Mouse (Mus musculus): ENCODE data around the gene Ap1ar.

Gene Ap1ar

GRCm38 (mm10) chr3:127837154-127837865 lies at the start of gene Ap1ar:
Ap1ar (minus strand) TSS chr3:127837523.
- peak; percentile 86 for DNase-seq (ENCODE audit: low read depth)

DNA sequence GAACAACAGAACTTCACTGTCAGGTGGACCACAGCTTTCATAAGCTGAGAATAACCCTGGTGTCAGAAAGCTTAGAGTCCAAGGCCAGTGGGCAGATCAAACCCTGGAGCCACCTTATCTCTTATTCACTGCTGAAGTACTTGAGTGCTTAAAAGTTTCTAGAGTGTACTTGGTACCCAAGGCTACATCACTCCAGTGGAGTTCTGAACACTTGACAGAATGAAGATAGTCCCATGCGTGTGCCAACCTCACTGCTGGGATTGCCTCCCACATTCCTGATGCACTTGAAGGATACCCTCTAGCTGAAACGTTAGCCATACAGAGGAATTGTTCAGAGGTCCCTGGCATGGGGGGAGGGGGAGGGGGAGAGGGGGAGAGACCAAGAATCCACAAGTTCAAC lies 44.4 kb upstream of the Ap1ar start:
- DNase-seq (ENCODE audit: low read depth), result no peak

GRCm38 (mm10) chr3:127879968-127880367 lies 42.6 kb upstream of the Ap1ar start:
- no peak for DNase-seq (ENCODE audit: low read depth)

DNA sequence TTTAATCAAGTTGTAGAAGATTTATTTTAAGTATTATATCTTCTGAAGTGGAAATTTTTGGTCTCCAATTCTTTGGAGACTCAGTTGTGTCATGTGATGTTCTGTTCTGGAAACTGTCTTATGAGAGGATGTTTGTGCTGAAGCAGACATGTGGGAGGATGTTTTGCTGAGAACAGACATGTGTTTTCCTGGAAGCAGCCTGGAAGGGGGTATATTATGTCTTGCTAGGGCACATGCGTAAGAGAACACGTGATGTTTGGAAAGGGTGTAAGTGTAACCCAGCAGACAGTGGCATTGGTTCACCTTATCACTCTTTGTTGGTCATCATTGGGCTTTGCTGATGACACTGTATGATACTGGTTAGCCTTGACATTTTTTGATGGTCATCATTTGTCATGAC lies 38.2 kb upstream of the Ap1ar start:
- DNase-seq (ENCODE audit: low read depth), result no peak

DNA sequence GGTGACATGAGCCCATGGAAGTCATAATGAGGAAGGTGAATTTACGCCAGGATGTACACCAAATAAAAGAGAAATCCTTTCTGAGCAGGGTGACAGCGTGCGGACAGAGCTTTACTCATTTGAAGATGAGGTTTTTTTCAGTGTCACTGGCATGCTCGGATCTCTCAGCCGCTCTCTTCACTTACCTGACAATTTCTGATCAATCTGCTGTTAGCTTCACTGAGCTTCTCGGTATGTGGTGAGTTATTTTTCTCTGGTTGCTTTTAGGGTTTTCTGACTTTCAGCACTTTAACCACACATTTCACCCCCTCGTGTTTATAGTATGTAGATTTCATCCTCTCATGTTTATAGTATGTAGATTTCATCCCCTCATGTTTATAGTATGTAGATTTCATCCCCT lies 37.7 kb upstream of the Ap1ar start:
- DNase-seq (ENCODE audit: low read depth), result no peak

DNA sequence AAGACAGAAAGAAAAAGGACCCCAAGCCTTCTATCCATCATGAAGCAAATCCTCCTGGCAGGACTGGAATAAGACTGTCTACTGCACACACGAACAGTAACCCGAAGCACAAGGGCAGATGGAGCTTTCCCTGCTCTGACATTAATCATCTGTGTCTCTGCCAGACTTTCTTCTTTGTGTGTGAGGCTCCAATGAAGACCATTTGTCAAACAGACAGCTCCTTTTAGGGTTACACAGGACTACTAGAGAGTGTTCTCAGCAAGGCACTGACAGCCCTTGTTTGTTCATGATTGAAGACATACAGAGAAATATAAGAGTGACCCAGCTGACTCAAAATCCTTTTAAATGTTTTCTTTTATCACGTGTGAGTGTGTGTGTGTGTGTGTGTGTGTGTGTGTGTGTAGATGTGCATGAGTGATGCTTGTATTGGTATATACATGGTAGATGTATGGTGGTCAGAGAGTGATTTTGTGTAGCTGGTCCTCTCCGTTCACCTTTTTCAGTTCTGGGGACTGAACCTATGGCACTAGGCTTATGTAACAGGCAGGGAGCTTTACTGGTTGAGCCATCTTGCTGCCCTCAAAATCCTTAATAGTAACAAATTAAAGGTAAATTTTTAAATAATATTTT lies 37.0 kb upstream of the Ap1ar start:
- no peak for DNase-seq (ENCODE audit: low read depth)

DNA sequence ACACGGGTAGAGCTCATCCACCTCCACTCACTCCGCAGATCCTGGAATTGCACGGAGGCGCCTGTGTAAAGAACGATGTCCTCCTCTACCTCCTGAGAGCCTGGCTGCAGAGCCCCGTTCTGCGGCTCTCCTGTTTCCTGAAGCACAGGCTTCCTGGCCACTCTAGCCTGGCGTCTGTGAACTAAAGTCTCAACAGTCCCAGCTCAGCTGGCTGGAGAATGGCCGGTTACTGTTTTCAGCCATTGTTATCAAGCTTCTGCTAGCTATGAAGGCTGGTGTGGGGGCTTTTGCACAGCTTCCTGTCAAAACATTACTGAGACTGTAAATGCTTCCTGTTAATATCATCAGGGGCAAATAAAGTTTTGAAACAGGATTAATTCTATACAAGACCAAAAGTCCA lies 34.3 kb upstream of the Ap1ar start:
- no peak for DNase-seq (ENCODE audit: low read depth)

DNA sequence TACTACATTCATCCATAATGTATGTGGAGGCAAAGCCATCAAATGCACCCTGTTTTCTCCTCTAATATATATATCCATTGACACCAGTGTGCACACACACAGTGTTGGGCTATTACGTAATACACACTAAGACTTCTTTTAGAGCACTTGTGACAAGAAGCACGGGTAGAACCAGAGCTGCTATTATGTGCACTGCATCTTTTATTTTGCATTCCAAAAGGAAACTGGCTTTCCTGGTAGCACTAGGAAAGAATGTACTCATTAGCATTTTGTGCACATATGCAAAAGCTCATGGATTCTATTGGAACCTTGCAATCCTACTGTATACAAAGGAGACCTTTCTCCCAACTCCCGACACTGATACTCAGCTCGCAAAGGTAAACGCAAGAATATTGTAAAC lies 31.6 kb upstream of the Ap1ar start:
- DNase-seq (ENCODE audit: low read depth), result no peak

DNA sequence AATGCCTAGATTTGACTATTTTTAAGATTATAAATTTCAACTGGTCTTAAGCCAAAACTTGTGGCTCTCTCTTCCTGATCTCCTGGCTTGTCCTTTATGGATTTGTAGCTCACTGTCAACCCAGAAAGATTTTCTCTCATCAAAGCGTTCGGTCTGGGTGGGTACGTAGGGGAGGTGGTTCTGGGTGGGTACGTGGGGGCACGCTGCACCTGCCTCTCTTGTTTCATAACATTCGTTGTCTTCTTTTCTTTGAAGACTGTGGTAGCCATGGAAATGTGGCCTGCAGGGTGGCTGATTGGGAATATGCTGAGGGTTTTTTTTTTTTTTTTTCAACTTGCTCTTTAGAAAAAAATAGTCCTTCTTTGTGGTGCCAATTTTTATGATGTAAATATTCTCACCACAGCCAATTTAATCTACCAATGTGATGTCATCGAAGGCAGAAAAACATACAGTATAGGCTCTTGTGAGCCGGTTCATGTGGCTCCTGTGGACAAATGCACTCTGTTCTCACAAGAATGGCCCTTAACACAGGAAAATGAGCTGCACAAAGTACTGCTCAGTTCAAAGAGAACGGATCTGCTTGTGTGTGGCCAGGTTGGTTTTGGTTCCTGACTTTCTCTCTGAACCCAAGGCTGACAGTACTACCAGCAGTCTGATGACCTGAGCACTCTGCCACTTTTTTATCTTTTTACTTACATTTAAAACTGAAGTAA lies 30.9 kb upstream of the Ap1ar start:
- no peak for DNase-seq (ENCODE audit: low read depth)

GRCm38 (mm10) chr3:127864242-127864641 lies 26.9 kb upstream of the Ap1ar start:
- no peak for DNase-seq (ENCODE audit: low read depth)

DNA sequence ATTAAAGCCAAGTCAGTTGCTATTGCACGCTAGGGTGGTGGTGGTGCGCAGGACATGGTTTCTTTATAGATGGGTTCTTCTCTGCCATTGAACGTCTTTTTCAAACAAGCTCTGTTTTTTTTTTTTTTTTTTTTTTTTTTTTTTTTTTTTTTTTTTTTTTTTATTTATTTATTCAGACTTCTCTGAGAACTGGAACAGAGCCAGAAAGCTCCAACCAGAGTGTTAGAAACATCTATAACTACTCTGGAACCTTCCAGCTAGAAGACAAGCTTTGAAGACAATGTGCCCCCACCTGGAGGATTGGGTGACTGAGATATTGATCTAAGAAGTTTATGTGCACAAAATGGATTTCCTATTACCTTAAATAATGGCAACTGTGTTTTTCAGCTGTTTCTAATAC lies 26.2 kb upstream of the Ap1ar start:
- no peak for DNase-seq (ENCODE audit: low read depth)

DNA sequence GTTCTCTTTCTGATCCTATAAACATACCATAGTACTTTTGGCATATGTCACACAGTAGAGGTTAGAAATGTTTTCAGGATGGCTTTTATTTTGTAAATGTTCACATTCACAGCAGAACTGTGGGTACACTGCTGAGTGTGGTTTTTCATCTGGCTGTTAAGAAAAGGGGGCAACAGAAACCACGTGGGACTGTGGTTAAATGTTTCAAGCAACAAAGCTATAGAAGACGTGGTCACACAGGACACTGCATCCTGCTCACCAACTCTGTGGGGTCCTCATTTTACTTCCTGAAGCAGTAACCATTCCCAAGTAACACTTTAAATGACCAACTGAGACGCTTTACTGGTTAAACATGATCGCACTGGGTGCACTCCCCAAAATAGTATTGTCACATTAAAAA lies 25.2 kb upstream of the Ap1ar start:
- DNase-seq (ENCODE audit: low read depth), result no peak

DNA sequence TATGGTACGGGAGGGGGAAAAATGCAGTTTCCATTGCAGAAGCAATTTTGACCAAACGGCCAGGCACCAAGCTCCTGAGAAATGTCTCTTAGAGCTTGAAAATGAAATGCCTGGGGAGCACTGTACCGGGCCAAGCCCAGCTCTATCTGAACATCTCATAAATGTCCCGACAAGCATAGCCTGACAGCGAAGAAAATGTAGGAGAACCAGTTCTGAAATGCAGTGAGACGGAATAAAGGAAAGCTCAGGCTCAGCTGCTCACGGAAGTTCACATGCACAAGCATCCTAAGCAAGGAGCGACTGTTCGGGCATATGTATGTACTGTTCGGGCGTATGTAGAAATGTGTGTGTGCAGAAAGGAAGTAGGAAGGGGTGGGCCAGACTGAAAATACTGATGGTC lies 24.0 kb upstream of the Ap1ar start:
- DNase-seq (ENCODE audit: low read depth), result no peak

DNA sequence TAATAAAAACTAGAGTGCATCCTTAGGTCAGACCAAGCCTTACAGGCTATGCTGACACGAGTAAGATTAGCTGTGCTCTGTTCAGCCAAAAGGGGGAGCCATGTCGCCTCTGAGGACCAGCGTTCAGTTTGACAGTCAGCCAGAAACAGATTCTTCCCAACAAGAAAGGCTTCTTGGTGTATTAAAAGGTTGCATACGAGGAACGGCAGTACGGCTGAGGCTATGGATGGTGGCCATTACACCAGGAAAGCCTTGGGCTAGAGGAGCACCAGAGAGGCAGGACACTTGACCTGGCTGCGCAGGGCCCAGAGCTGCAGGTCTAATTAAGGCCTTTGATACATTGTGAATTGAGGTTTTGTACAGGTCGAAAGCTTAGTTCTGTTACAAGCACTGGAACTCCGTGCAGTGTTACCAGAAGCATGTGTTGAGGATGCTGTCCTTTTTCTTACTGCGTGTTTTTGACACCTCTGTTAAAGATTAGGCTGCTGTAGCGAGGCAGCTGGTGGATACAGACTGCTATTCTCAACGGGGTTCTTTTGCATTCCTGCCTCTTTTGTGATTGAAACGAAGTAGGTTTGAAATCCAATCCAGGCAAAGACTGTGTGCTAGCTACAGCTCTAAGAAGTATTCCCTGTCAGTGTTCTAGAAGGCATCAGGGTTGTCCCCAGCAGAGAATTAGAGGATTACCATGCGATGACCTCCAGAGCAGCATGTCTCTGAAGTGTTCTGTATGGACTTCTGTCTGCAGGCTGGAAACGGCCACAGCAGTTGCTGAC lies 16.3 kb upstream of the Ap1ar start:
- DNase-seq (ENCODE audit: low read depth), result peak; percentile 37

DNA sequence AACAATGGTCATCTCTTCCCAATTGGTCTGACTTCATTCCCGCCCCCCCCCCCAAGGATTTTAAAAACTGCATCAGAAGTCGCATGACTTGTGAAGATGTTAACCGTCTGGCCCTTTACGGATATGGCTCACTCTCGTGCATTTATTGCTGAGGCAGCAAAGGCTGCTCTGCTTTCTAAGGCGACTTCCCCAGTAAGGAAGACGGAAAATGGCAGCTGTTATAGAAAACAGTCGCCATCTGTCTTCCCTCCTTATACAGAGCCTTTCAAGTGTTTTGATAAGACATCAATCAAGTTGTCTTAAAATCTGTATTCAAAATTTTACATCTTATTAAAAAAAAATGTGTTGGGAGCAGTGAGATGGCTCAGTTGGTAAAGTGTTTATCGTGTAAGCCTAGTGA lies 15.4 kb upstream of the Ap1ar start:
- DNase-seq (ENCODE audit: low read depth), result no peak

- DNase-seq (ENCODE audit: low read depth), result no peak
Observed at GRCm38 (mm10) chr3:127850776-127851646, 13.7 kb upstream of the Ap1ar start.

DNA sequence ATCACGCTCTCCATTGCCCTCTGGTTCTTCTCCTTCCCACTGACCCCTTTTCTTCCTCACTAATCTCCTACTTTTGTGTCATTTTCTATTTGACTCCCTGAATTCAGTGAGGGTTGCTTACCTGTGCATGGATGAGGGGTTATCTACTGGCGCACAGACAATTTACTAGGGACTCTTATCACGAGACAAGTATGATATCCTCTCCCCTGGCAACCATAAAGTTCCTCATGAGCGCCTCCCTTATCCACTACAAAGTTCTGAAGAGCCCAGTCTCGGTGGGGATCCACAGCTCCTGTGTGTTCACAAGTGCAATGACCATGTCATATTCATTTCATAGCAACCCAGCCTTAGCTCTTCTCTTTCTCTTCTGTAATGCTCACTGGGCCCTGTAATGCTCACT lies 12.6 kb upstream of the Ap1ar start:
- DNase-seq (ENCODE audit: low read depth), result no peak

DNA sequence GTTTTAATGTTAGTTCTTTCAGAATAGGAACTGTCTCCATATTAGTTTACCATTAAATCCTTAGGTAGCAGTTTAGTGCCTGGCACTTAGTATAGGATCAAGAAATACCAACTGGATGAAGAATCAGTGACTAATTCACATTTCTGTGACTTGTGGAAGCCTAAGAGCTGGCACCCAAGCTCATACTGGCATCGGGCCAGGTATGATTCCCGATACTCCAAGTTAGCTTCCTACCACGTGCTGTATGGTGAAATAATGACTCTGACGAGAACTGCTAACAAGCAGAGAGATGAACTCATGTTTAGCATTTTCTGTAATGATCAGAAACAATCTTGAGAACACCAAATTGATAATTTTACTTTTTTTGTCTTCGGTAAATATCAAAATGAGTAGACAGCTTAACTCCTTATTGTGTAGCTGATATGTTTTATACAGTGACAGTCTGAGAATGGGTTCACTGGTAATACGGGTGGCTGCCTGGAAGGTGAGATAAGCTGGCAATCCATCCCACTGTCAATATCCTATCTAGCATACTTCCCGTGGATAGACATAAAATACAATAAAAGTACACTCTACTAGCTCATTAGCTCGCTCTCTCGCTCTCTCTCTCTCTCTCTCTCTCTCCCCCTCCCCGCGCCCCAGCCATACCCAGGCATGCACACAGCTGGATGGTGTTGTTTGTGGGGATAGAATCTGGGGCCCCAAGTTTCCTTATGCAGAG lies 10.9 kb upstream of the Ap1ar start:
- peak; percentile 56 for DNase-seq (ENCODE audit: low read depth)

GRCm38 (mm10) chr3:127843941-127844327 lies 6.6 kb upstream of the Ap1ar start:
- DNase-seq (ENCODE audit: low read depth), result no peak

- no peak for DNase-seq (ENCODE audit: low read depth)
Observed at GRCm38 (mm10) chr3:127843324-127843940, 6.1 kb upstream of the Ap1ar start.

DNA sequence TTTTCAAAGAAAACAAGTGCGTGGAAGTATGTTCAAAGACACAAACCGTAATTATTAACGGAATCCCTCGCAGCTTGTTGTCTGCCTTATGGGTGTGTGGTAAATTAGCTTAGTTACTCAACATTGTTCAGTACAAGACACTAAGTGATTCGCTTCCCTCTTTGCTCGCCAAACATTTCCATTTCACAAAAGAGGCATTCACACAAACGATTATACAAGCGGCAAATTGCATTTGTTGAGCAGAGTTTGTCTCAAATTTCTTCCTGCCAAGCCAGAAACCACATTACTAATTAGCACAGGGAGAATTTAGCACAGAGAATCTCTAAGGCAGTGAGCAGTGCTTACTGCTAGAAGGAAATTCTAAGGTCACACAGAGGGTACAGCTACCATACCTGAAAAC lies 4.6 kb upstream of the Ap1ar start:
- no peak for DNase-seq (ENCODE audit: low read depth)

Data from fibroblast of lung, adult 2 months (primary cell).